Mouse (Mus musculus) MEL (cell line): ENCODE results near the gene Ntrk3. TPM values are rescaled to one million over a fixed set of nuclear protein-coding genes. Genes with fewer than 3 reads are reported as not detected.

Experiments used
- DNase-seq: peaks from one replicate; pipeline ENCODE4 v3.0.0; 2011; ENCODE audit warnings: low read depth, low spot score
- H3K27ac ChIP-seq: 2 replicates; pipeline ENCODE4 v1.5.1; 2012; ENCODE audit warnings: low read depth, mild to moderate bottlenecking, control low read depth, low read length, moderate library complexity; ENCODE audit not compliant: control insufficient read depth
- H3K27me3 ChIP-seq, 2 experiments: fragments of 150-350 bp in 1 of 2; sonication (generic) in 1 of 2; 2 replicates each; pipeline ENCODE4 v1.6.1; 2012; ENCODE audit warnings: low read length in 2 of 2, mild to moderate bottlenecking in 2 of 2, improper control_type of control experiment in 1 of 2, moderate library complexity in 1 of 2; ENCODE audit not compliant: insufficient read depth in 2 of 2, control insufficient read depth in 1 of 2
- H3K36me3 ChIP-seq, 2 experiments: 2 replicates each; pipeline ENCODE4 v1.6.1; 2012 to 2014; ENCODE audit warnings: low read length in 2 of 2, improper control_type of control experiment in 1 of 2, inconsistent platforms in 1 of 2, mild to moderate bottlenecking in 1 of 2; ENCODE audit not compliant: insufficient read depth in 2 of 2, control insufficient read depth in 1 of 2
- H3K4me1 ChIP-seq, 2 experiments: fragments of 150-350 bp in 1 of 2; sonication (generic) in 1 of 2; 2 replicates each; pipeline ENCODE4 v1.6.1; 2012; ENCODE audit warnings: low read length in 2 of 2, improper control_type of control experiment in 1 of 2, mild to moderate bottlenecking in 1 of 2; ENCODE audit not compliant: insufficient read depth in 2 of 2, control insufficient read depth in 1 of 2
- H3K4me3 ChIP-seq, 2 experiments: fragments of 150-350 bp in 1 of 2; sonication (generic) in 1 of 2; 2 replicates each; pipeline ENCODE4 v1.5.1; 2012; ENCODE audit warnings: low read depth in 2 of 2, low read length in 2 of 2, mild to moderate bottlenecking in 2 of 2, moderate library complexity in 2 of 2, control low read depth in 1 of 2, improper control_type of control experiment in 1 of 2; ENCODE audit not compliant: control insufficient read depth in 1 of 2, insufficient read depth in 1 of 2
- H3K79me2 ChIP-seq: 2 replicates; pipeline ENCODE4 v1.6.1; 2012; ENCODE audit warnings: mild to moderate bottlenecking, low read length, moderate library complexity; ENCODE audit not compliant: control insufficient read depth, poor library complexity, insufficient read depth
- H3K9ac ChIP-seq: 2 replicates; pipeline ENCODE4 v1.6.1; 2012; ENCODE audit warnings: low read depth, mild to moderate bottlenecking, control low read depth, low read length, moderate library complexity; ENCODE audit not compliant: control insufficient read depth, poor library complexity, severe bottlenecking
- H3K9me3 ChIP-seq: fragments of 150-350 bp; sonication (generic); replicated peaks from 2 replicates; pipeline ENCODE4 v1.6.1; 2012; ENCODE audit warnings: mild to moderate bottlenecking, low read length, improper control_type of control experiment, moderate library complexity; ENCODE audit not compliant: insufficient read depth
- BHLHE40 ChIP-seq: IDR thresholded peaks from 2 replicates; pipeline ENCODE4 v1.6.1; 2012; ENCODE audit warnings: low read depth, mild to moderate bottlenecking, inconsistent platforms, low read length, improper control_type of control experiment, borderline replicate concordance
- CHD2 ChIP-seq: IDR thresholded peaks from 2 replicates; pipeline ENCODE4 v1.6.1; 2011; ENCODE audit warnings: low read length, improper control_type of control experiment
- E2F4 ChIP-seq: IDR thresholded peaks from 2 replicates; pipeline ENCODE4 v1.6.1; 2011; ENCODE audit warnings: low read depth, low read length, improper control_type of control experiment, borderline replicate concordance
- ELF1 ChIP-seq: IDR thresholded peaks from 2 replicates; pipeline ENCODE4 v1.6.1; 2014; ENCODE audit warnings: low read depth, mild to moderate bottlenecking, inconsistent platforms, low read length, improper control_type of control experiment, moderate library complexity
- EP300 ChIP-seq, 2 experiments: IDR thresholded peaks; 2 replicates each; pipeline ENCODE4 v1.6.1; 2011; ENCODE audit warnings: improper control_type of control experiment in 2 of 2, low read length in 2 of 2, low read depth in 1 of 2, mild to moderate bottlenecking in 1 of 2
- ETS1 ChIP-seq: IDR thresholded peaks from 2 replicates; pipeline ENCODE4 v1.6.1; 2012; ENCODE audit warnings: low read depth, mild to moderate bottlenecking, inconsistent platforms, low read length, improper control_type of control experiment, moderate library complexity
- GABPA ChIP-seq: IDR thresholded peaks from 2 replicates; pipeline ENCODE4 v1.6.1; 2012; ENCODE audit warnings: low read depth, mild to moderate bottlenecking, inconsistent platforms, low read length, improper control_type of control experiment, moderate library complexity
- GATA1 ChIP-seq: IDR thresholded peaks from 2 replicates; pipeline ENCODE4 v1.6.1; 2011; ENCODE audit warnings: low read depth, low read length, improper control_type of control experiment
- JUND ChIP-seq: IDR thresholded peaks from 2 replicates; pipeline ENCODE4 v1.6.1; 2011; ENCODE audit warnings: low read depth, mild to moderate bottlenecking, improper control_type of control experiment, low read length
- KAT2A ChIP-seq: conservative IDR thresholded peaks from 2 replicates; pipeline ENCODE4 v1.6.1; 2012; ENCODE audit warnings: low read depth, low read length, improper control_type of control experiment, inconsistent platforms
- MAX ChIP-seq: IDR thresholded peaks from 2 replicates; pipeline ENCODE4 v1.6.1; 2011; ENCODE audit warnings: low read length, improper control_type of control experiment
- MAZ ChIP-seq: IDR thresholded peaks from 2 replicates; pipeline ENCODE4 v1.6.1; 2012; ENCODE audit warnings: low read depth, mild to moderate bottlenecking, inconsistent platforms, low read length, improper control_type of control experiment
- MEF2A ChIP-seq: IDR thresholded peaks from 2 replicates; pipeline ENCODE4 v1.6.1; 2014; ENCODE audit warnings: low read depth, mild to moderate bottlenecking, inconsistent platforms, low read length, improper control_type of control experiment; ENCODE audit not compliant: poor library complexity, insufficient replicate concordance, severe bottlenecking; ENCODE audit errors: extremely low read depth
- MXI1 ChIP-seq: IDR thresholded peaks from 2 replicates; pipeline ENCODE4 v1.6.1; 2011; ENCODE audit warnings: mild to moderate bottlenecking, low read depth, low read length, improper control_type of control experiment
- MYC ChIP-seq: IDR thresholded peaks from 2 replicates; pipeline ENCODE4 v1.6.1; 2011; ENCODE audit warnings: low read depth, mild to moderate bottlenecking, low read length, improper control_type of control experiment, moderate library complexity
- NELFE ChIP-seq: IDR thresholded peaks from 2 replicates; pipeline ENCODE4 v1.6.1; 2011; ENCODE audit warnings: low read depth, low read length, improper control_type of control experiment
- NRF1 ChIP-seq: IDR thresholded peaks from 2 replicates; pipeline ENCODE4 v1.6.1; 2014; ENCODE audit warnings: low read depth, mild to moderate bottlenecking, inconsistent platforms, low read length, improper control_type of control experiment, moderate library complexity; ENCODE audit not compliant: poor library complexity, insufficient read depth, severe bottlenecking
- POLR2A ChIP-seq, 2 experiments: IDR thresholded peaks; 2 replicates each; pipeline ENCODE4 v1.6.1; 2011 to 2012; ENCODE audit warnings: low read length in 2 of 2, mild to moderate bottlenecking in 2 of 2, control low read depth in 1 of 2, improper control_type of control experiment in 1 of 2, low read depth in 1 of 2, moderate library complexity in 1 of 2; ENCODE audit not compliant: control insufficient read depth in 1 of 2, insufficient read depth in 1 of 2, poor library complexity in 1 of 2
- POLR2AphosphoS2 ChIP-seq: IDR thresholded peaks from 2 replicates; pipeline ENCODE4 v1.6.1; 2011; ENCODE audit warnings: low read length, improper control_type of control experiment
- POLR2AphosphoS5 ChIP-seq: IDR thresholded peaks from 2 replicates; pipeline ENCODE4 v1.6.1; 2012; ENCODE audit warnings: low read depth, borderline replicate concordance, mild to moderate bottlenecking, inconsistent platforms, low read length, moderate library complexity, mixed read lengths
- RAD21 ChIP-seq: IDR thresholded peaks from 2 replicates; pipeline ENCODE4 v1.6.1; 2011; ENCODE audit warnings: mild to moderate bottlenecking, low read depth, low read length, improper control_type of control experiment
- RCOR1 ChIP-seq: IDR thresholded peaks from 2 replicates; pipeline ENCODE4 v1.6.1; 2012; ENCODE audit warnings: low read depth, mild to moderate bottlenecking, inconsistent platforms, low read length, improper control_type of control experiment
- SIN3A ChIP-seq: IDR thresholded peaks from 2 replicates; pipeline ENCODE4 v1.6.1; 2012; ENCODE audit warnings: low read length, improper control_type of control experiment, inconsistent platforms
- SMC3 ChIP-seq: IDR thresholded peaks from 2 replicates; pipeline ENCODE4 v1.6.1; 2011; ENCODE audit warnings: low read depth, low read length, improper control_type of control experiment
- TAL1 ChIP-seq: IDR thresholded peaks from 2 replicates; pipeline ENCODE4 v1.6.1; 2012; ENCODE audit warnings: mild to moderate bottlenecking, inconsistent platforms, low read length, moderate library complexity, mixed read lengths
- ZC3H11A ChIP-seq: IDR thresholded peaks from 2 replicates; pipeline ENCODE4 v1.6.1; 2012; ENCODE audit warnings: low read depth, mild to moderate bottlenecking, inconsistent platforms, low read length, improper control_type of control experiment
- ZKSCAN1 ChIP-seq: IDR thresholded peaks from 2 replicates; pipeline ENCODE4 v1.6.1; 2012; ENCODE audit warnings: low read depth, mild to moderate bottlenecking, inconsistent platforms, low read length, improper control_type of control experiment, moderate library complexity
- ZNF384 ChIP-seq: IDR thresholded peaks from 2 replicates; pipeline ENCODE4 v1.6.1; 2012; ENCODE audit warnings: low read depth, mild to moderate bottlenecking, inconsistent platforms, low read length, improper control_type of control experiment
- polyA plus RNA-seq, 2 experiments: library from polyadenylated mRNA; stranded (reverse) in 1 of 2; unstranded in 1 of 2; fragments of >175 nt in 1 of 2; fragments of >200 nt in 1 of 2; gene quantifications; 2 replicates each; pipeline versions ENCODE4 v1.2.1 to v1.2.4; 2012; ENCODE audit warnings: low replicate concordance in 2 of 2, low read depth in 1 of 2; ENCODE audit not compliant: insufficient read length in 2 of 2, insufficient read depth in 1 of 2, missing spikeins in 1 of 2
- total RNA-seq: library from RNA; depleted of rRNA; stranded (reverse); fragments of 300-350 nt; gene quantifications from 2 replicates; pipeline ENCODE4 v1.2.3, GENCODE M21; 2012

Ntrk3 gene
- total and polyA plus RNA-seq, 3 experiments = 0.04 TPM; not detected in 2

DNA sequence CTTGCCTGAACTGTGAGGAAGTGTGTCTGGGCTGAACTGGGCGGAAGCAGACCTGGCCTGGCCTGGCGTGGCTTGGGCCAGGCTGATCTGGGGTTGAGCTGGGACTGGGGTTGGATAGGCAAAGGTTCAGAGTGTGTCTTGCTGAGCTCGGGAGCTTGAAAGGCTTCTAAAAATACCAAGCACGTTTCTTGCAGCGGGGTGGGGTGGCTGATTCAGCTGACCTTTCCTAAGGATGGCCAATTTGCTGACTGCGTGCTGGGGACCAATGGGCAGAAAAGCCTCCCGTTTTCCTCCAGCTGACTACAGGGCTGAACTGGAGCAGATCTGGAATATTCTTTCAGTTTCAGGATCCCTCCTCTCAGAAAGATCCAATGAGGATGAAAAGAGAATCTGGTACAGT is 148.0 kb downstream of the Ntrk3 start:
- Histone ChIP-seq H3K4me1 (no peaks in the 10 kb centered on the region), H3K36me3 (no peaks in the 10 kb centered on the region), H3K27ac (no peak overlapping the region), H3K27me3 (no peaks in the 10 kb centered on the region), H3K9me3 (no peaks in the 10 kb centered on the region), H3K4me3 (no peak overlapping the region), H3K79me2 (no peaks in the 10 kb centered on the region), H3K9ac (no peak overlapping the region)
- DNase-seq = no peak
- TF ChIP-seq RAD21 (no peak), ELF1 (no peak), ZC3H11A (no peak), GATA1 (no peak), MXI1 (no peak), E2F4 (no peak), RCOR1 (no peak), ETS1 (no peak), ZNF384 (no peak), TAL1 (no peak), POLR2A (IDR thresholded peaks at IDR 0.05; ENCODE audit: control insufficient read depth in 1 of 2, insufficient read depth in 1 of 2, low read depth in 1 of 2, low read length in 2 of 2, poor library complexity in 1 of 2) (no peak), MEF2A (no peak), MYC (no peak), MAX (no peak), BHLHE40 (no peak), NELFE (no peak), EP300 (IDR thresholded peaks at IDR 0.05; ENCODE audit: low read depth in 1 of 2, low read length in 2 of 2) (no peak), ZKSCAN1 (no peak), SMC3 (no peak)

DNA sequence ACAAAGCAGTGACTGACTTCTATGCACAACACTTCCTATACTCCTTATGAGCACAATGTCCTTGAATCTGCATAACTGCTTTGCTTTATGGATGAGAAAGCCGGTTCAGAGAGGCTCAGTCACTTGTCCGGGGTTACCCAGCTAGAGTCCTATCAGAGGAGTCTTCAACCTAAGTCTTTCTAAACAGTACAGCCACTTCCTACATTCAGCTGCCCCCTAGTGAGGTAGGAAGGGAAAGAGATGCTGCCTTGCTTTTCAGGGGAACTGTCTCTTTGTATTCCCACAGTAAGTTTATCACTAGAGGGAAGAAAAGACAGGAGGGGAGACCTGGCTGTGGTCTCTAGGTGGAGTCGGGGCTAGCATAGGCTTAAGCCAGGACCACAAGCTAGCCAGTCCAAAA is 151.0 kb downstream of the Ntrk3 start:
- no peaks in the 10 kb centered on the region for H3K27me3 ChIP-seq
- no peaks in the 10 kb centered on the region for H3K79me2 ChIP-seq

More for the DNA sequence above, 151.0 kb downstream of the Ntrk3 start:
- Histone ChIP-seq H3K27ac (no peak overlapping the region), H3K4me3 (no peak overlapping the region), H3K4me1 (no peaks in the 10 kb centered on the region), H3K9ac (no peak overlapping the region), H3K9me3 (no peaks in the 10 kb centered on the region), H3K36me3 (no peaks in the 10 kb centered on the region)
- no peak for DNase-seq
- TF ChIP-seq SMC3 (no peak), MAX (no peak), GABPA (no peak), POLR2AphosphoS2 (no peak), NRF1 (no peak), POLR2AphosphoS5 (no peak), SIN3A (no peak), CHD2 (no peak), JUND (no peak), NELFE (no peak), ETS1 (no peak), EP300 (IDR thresholded peaks at IDR 0.05; ENCODE audit: low read depth in 1 of 2, low read length in 2 of 2) (no peak), KAT2A (no peak), MAZ (no peak)
